Mouse (Mus musculus) gastrocnemius, postnatal 25 days (tissue): ENCODE data around the gene Rpgr. TPM values are rescaled to one million over a fixed set of nuclear protein-coding genes. Genes with fewer than 3 reads are reported as not detected.
A peak's percentile ranks its signal among the peaks of the same experiment; 100 is the strongest.

Source experiments
- DNase-seq: peaks from one replicate; pipeline ENCODE4 v3.0.0; 2022
- total RNA-seq, 2 experiments: library from RNA; stranded (reverse); gene quantifications; 1 replicate in 1 of 2; 2 replicates in 1 of 2; pipeline ENCODE4 v1.2.3; 2021

The Rpgr gene
- total RNA-seq, 2 experiments from 2014 or later, result 0.92 to 1.7 TPM

DNA sequence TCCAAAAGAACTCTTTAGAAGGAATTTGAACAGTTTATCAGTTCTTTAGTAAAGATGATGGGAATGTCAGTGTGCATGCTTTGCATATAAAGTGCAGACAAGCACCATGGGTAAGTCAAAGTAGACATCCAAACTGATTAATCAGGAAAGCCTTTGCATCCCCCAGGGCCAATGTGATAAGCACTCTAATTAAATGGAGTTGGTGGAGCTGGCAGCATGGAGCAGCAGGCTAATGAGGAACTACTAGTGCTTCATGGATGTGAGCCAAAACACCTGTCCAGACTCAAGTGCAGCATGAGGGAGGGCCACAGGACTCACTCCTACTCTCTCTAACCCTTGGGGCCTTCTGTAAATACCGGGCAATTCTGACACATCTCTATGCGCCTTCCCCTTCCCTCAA, 145.2 kb downstream of the Rpgr start:
- no peak for DNase-seq

DNA sequence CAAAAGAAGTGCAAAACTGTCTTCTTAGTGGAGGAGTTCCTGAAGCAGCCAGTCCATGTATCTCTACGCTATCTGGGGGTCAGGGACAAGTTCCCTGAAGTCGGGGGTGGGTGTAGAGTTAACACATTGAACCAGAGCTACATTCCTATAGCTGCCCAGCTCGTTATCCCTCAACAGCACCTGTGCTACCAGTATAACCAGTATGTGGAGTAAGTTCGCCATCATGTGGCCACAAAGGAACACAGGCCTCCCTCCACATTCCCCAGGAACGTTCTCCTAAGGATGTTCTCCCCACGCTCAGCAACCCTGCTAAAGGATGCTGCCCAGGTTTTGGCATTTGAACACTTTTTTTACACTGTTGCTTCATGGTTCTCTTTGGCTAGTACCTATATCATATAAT, 146.0 kb downstream of the Rpgr start:
- no peak for DNase-seq

GRCm38 (mm10) chrX:10069405-10069804, 147.3 kb downstream of the Rpgr start:
- DNase-seq, result no peak

GRCm38 (mm10) chrX:10063781-10064180, 152.9 kb downstream of the Rpgr start:
- peak; percentile 34 for DNase-seq

GRCm38 (mm10) chrX:10063361-10063760, 153.4 kb downstream of the Rpgr start:
- DNase-seq, result peak; percentile 22

GRCm38 (mm10) chrX:10062201-10062600, 154.5 kb downstream of the Rpgr start:
- peak; percentile 13 for DNase-seq

- DNase-seq, result no peak
Observed at GRCm38 (mm10) chrX:10034666-10035065, 182.1 kb downstream of the Rpgr start.

Other genes starting within 250 kb of the Rpgr start
- 1 to 10 TPM; 5.7 to 8.1 TPM for gene Srpx, start 99.2 kb downstream of the Rpgr start, total RNA-seq
- gene Otc, start 35.4 kb upstream of the Rpgr start, total RNA-seq, result not detected